Mouse (Mus musculus): ENCODE results near the gene Ccdc74a. TPM values are rescaled to one million over a fixed set of nuclear protein-coding genes. Genes with fewer than 3 reads are reported as not detected.

The Ccdc74a gene
- total and polyA plus RNA-seq, 2 experiments from 2014 or later = 20.8 to 32.8 TPM

GRCm38 (mm10) chr16:17617922-17618565, 28.2 kb upstream of the Ccdc74a start:
- ATAC-seq (peak; percentile 72; the same call in 1 of the 2 replicates), DNase-seq (ENCODE audit: low spot score) (peak; percentile 55)
- Histone ChIP-seq H3K36me3 (ENCODE audit: insufficient read depth, low read length) (0 out of 2 replicates have a peak, but pooled peaks cover 4% of the 10 kb centered on the region), H3K9ac (replicated peaks; ENCODE audit: low read length) (no peak overlapping the region), H3K9me3 (ENCODE audit: low read length) (no peaks in the 10 kb centered on the region), H3K27me3 (ENCODE audit: insufficient read depth, low read length) (no peaks in the 10 kb centered on the region), H3K4me1 (ENCODE audit: insufficient read depth, low read length) (no peaks in the 10 kb centered on the region; the same call in 1 of the 2 replicates), H3K4me2 (ENCODE audit: low read depth, low read length) (no peak overlapping the region), H3K27ac (no peak overlapping the region), H3K4me3 (ENCODE audit: low read length) (no peak overlapping the region)
- whole genome bisulfite sequencing = 21% methylated on average over 13 of the region's 13 CpGs
- TF ChIP-seq CTCF (IDR thresholded peaks at IDR 0.05; ENCODE audit: low read depth) = peak; percentile 83

DNA sequence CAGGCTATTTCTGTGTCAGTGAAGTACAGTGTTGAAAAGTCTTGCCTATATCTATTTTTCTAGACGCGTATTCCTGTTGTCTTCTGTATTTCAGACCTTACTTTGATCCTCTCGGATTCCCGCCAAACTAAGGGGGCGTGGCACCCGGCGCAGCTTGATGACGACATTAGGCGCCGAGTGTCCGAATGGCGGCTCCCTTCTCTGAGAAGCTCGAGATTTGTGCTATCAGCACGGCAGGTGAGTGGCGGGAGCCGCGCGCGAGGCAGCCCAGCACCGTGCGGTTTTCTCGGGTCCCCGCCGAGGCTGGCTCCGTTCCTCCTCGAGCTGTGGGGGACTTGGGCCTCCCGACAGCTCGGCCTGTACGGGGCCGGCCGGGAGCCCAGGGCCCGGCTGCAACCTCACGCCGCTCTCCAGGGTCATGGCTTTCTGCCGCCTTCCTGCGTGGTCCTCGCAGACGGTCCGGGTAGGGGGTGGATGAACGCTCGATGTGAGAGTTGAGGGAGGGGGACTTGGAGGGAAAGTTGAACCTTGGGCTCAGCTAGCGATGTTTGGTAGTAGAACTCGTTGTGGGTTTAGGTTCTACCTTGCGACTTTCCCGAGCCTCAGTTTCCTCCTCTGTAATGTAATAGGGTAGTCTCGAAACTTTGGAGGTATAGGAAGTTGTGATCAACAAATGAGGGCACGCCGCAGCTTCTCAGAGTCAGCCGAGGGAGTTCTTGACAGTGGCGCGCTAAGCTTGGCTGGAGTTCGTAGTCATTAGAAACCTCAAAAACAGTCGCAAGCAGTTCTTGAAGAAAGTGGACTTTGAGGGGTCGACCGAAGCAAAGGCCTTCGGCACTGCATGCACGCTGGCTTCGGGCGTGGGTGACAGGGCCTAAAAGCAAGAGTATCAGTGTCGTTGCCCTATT, 26.8 kb upstream of the Ccdc74a start, which contains the start of gene Smpd4:
TSS of gene Smpd4 (plus strand) at position 157 of the 908 bp plus-strand sequence.
- 3% methylated on average over 60 of the region's 60 CpGs for WGBS
- H3K36me3 ChIP-seq (ENCODE audit: insufficient read depth, low read length) = 0 out of 2 replicates have a peak, but pooled peaks cover 7% of the 10 kb centered on the region
- H3K9me3 ChIP-seq (ENCODE audit: low read length) = no peaks in the 10 kb centered on the region
- no peaks in the 10 kb centered on the region; the same call in 1 of the 2 replicates for H3K4me1 ChIP-seq (ENCODE audit: insufficient read depth, low read length)
- ATAC-seq (peak; percentile 82), DNase-seq (ENCODE audit: low spot score) (peak; percentile 93)
- peak within 1 kb of the TSS; percentile 96 for H3K4me3 ChIP-seq (ENCODE audit: low read length)
- H3K9ac ChIP-seq (replicated peaks; ENCODE audit: low read length) = peak within 1 kb of the TSS; percentile 87
- TF ChIP-seq CTCF (IDR thresholded peaks at IDR 0.05; ENCODE audit: low read depth) = no peak
- no peaks in the 10 kb centered on the region for H3K27me3 ChIP-seq (ENCODE audit: insufficient read depth, low read length)
- peak within 1 kb of the TSS; percentile 32; the same call in 1 of the 2 replicates for H3K27ac ChIP-seq
- H3K4me2 ChIP-seq (ENCODE audit: low read depth, low read length) = peak within 1 kb of the TSS; percentile 84

DNA sequence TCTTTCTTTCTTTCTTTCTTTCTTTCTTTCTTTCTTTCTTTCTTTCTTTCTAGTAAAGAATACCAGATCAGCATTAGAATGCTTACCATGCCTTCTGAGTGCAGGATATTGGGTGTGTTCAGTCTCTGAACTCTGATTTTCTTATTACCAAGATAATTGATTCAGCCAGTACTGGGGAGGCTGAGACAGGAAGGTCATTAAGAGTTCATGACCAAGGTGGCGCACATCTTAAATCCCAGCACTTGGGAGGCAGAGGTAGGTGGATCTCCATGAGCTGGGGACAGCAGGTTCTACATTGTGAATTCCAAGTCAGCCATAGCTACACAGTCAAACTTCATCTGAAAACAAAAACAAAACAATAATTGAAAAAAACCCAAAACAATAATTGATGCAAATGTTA, 24.3 kb upstream of the Ccdc74a start:
- 97% methylated on average over 1 of the region's 1 CpGs for WGBS
- Histone ChIP-seq H3K27me3 (ENCODE audit: insufficient read depth, low read length) (no peaks in the 10 kb centered on the region), H3K9ac (replicated peaks; ENCODE audit: low read length) (no peak overlapping the region), H3K4me2 (ENCODE audit: low read depth, low read length) (no peak overlapping the region), H3K4me1 (ENCODE audit: insufficient read depth, low read length) (no peaks in the 10 kb centered on the region; the same call in 1 of the 2 replicates), H3K27ac (no peak overlapping the region), H3K36me3 (ENCODE audit: insufficient read depth, low read length) (peaks cover 15% of the 10 kb centered on the region), H3K4me3 (ENCODE audit: low read length) (no peak overlapping the region), H3K9me3 (ENCODE audit: low read length) (no peaks in the 10 kb centered on the region)
- DNase-seq (ENCODE audit: low spot score) = no peak
- no peak for TF ChIP-seq CTCF (IDR thresholded peaks at IDR 0.05; ENCODE audit: low read depth)
- ATAC-seq = no peak

- 65% methylated on average over 8 of the region's 8 CpGs for WGBS
- H3K4me3 ChIP-seq (ENCODE audit: low read length) = no peak overlapping the region
Measured at GRCm38 (mm10) chr16:17625488-17626268, 20.6 kb upstream of the Ccdc74a start.

DNA sequence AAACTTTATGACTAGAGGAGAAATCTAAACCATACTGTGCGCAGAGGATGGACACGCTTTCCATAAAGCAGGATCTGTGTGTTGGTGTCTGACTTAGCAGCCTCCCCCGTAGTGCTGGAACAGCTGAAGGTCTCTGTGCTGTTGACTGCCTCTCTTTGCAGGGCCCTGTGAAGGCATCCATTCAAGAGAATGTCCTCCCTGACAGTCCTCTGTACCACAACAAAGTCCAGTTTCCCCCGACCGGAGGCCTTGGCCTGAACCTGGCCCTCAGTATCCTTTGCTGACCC, 20.1 kb upstream of the Ccdc74a start:
- Histone ChIP-seq H3K9me3 (ENCODE audit: low read length) (no peaks in the 10 kb centered on the region), H3K27me3 (ENCODE audit: insufficient read depth, low read length) (no peaks in the 10 kb centered on the region), H3K4me2 (ENCODE audit: low read depth, low read length) (no peak overlapping the region), H3K27ac (no peak overlapping the region), H3K4me3 (ENCODE audit: low read length) (no peak overlapping the region), H3K9ac (replicated peaks; ENCODE audit: low read length) (no peak overlapping the region), H3K36me3 (ENCODE audit: insufficient read depth, low read length) (peaks cover 40% of the 10 kb centered on the region), H3K4me1 (ENCODE audit: insufficient read depth, low read length) (no peaks in the 10 kb centered on the region)
- DNase-seq (ENCODE audit: low spot score) = no peak
- 97% methylated on average over 5 of the region's 5 CpGs for WGBS
- ATAC-seq = no peak
- TF ChIP-seq CTCF (IDR thresholded peaks at IDR 0.05; ENCODE audit: low read depth) = no peak

More at GRCm38 (mm10) chr16:17625488-17626268, 20.6 kb upstream of the Ccdc74a start:
- no peaks in the 10 kb centered on the region for H3K4me1 ChIP-seq (ENCODE audit: insufficient read depth, low read length)
- peak; percentile 79 for TF ChIP-seq CTCF (IDR thresholded peaks at IDR 0.05; ENCODE audit: low read depth)
- H3K27ac ChIP-seq = no peak overlapping the region
- DNase-seq (ENCODE audit: low spot score) (peak; percentile 74), ATAC-seq (peak; percentile 80)
- H3K36me3 ChIP-seq (ENCODE audit: insufficient read depth, low read length) = peaks cover 40% of the 10 kb centered on the region
- no peak overlapping the region for H3K9ac ChIP-seq (replicated peaks; ENCODE audit: low read length)
- no peaks in the 10 kb centered on the region for H3K27me3 ChIP-seq (ENCODE audit: insufficient read depth, low read length)
- H3K4me2 ChIP-seq (ENCODE audit: low read depth, low read length) = no peak overlapping the region
- no peaks in the 10 kb centered on the region for H3K9me3 ChIP-seq (ENCODE audit: low read length)

- DNase-seq (ENCODE audit: low spot score) = no peak
- Histone ChIP-seq H3K27ac (no peak overlapping the region), H3K36me3 (ENCODE audit: insufficient read depth, low read length) (peaks cover 49% of the 10 kb centered on the region), H3K4me3 (ENCODE audit: low read length) (no peak overlapping the region), H3K4me2 (ENCODE audit: low read depth, low read length) (no peak overlapping the region), H3K27me3 (ENCODE audit: insufficient read depth, low read length) (no peaks in the 10 kb centered on the region), H3K9ac (replicated peaks; ENCODE audit: low read length) (no peak overlapping the region), H3K9me3 (ENCODE audit: low read length) (no peaks in the 10 kb centered on the region), H3K4me1 (ENCODE audit: insufficient read depth, low read length) (no peaks in the 10 kb centered on the region)
- ATAC-seq = no peak
- no peak for TF ChIP-seq CTCF (IDR thresholded peaks at IDR 0.05; ENCODE audit: low read depth)
- WGBS = 97% methylated on average over 2 of the region's 2 CpGs
Measured at GRCm38 (mm10) chr16:17632580-17632979, 13.7 kb upstream of the Ccdc74a start.

All from hindbrain, postnatal 0 days (tissue).